Mouse (Mus musculus) stomach, postnatal 0 days (tissue): ENCODE results near the gene Necap2. TPM values are rescaled to one million over a fixed set of nuclear protein-coding genes. Genes with fewer than 3 reads are reported as not detected.

Experiments used
- ATAC-seq: fragments of 200-750 bp; cut with Nextera tagmentation; 2 replicates; pipeline ENCODE4 v1.8.0; 2017; ENCODE audit not compliant: low FRiP score, low TSS enrichment
- DNase-seq: peaks from one replicate; pipeline ENCODE4 v3.0.0-alpha.2; 2016; ENCODE audit warnings: low spot score
- H3K27ac ChIP-seq: fragments of 300-500 bp; sonication (generic); replicated peaks from 2 replicates; pipeline ENCODE4 v1.5.1; 2014; ENCODE audit warnings: mild to moderate bottlenecking, control low read depth
- H3K27me3 ChIP-seq: fragments of 300-500 bp; sonication (generic); 2 replicates; pipeline ENCODE4 v1.6.1; 2014; ENCODE audit warnings: low read length; ENCODE audit not compliant: control insufficient read depth, insufficient read depth
- H3K36me3 ChIP-seq: fragments of 300-500 bp; sonication (generic); 2 replicates; pipeline ENCODE4 v1.6.1; 2014; ENCODE audit warnings: low read length, mixed read lengths; ENCODE audit not compliant: control insufficient read depth, insufficient read depth
- H3K4me1 ChIP-seq: fragments of 300-500 bp; sonication (generic); replicated peaks from 2 replicates; pipeline ENCODE4 v1.6.1; 2014; ENCODE audit warnings: antibody characterized with exemption; ENCODE audit not compliant: control insufficient read depth, insufficient read depth
- H3K4me2 ChIP-seq: fragments of 300-500 bp; sonication (generic); replicated peaks from 2 replicates; pipeline ENCODE4 v1.6.1; 2014; ENCODE audit warnings: low read depth, mild to moderate bottlenecking, control low read depth, moderate library complexity
- H3K4me3 ChIP-seq: fragments of 300-500 bp; sonication (generic); 2 replicates; pipeline ENCODE4 v1.5.1; 2014; ENCODE audit warnings: low read depth, low read length, control low read depth
- H3K9ac ChIP-seq: fragments of 300-500 bp; sonication (generic); 2 replicates; pipeline ENCODE4 v1.6.1; 2014; ENCODE audit warnings: mild to moderate bottlenecking, low read length, control low read depth, mixed read lengths
- H3K9me3 ChIP-seq: fragments of 300-500 bp; sonication (generic); 2 replicates; pipeline ENCODE4 v1.6.1; 2016; ENCODE audit warnings: low read length; ENCODE audit not compliant: control insufficient read depth
- CTCF ChIP-seq: IDR thresholded peaks from 2 replicates; pipeline ENCODE4 v1.5.1; 2016; ENCODE audit warnings: antibody characterized with exemption, low read depth, mild to moderate bottlenecking, moderate library complexity
- EP300 ChIP-seq: optimal IDR thresholded peaks from 2 replicates; pipeline ENCODE3; 2016; ENCODE audit warnings: antibody characterized with exemption
- WGBS: fragments of 180-500 bp; shearing (Covaris S2); extraction: QIAGEN DNeasy Blood & Tissue Kit; methylation state at CpG from one replicate; pipeline ENCODE4 v1.1.7; 2014; 5-methylcytosine and 5-hydroxymethylcytosine counted together
- polyA plus RNA-seq: library from polyadenylated mRNA; unstranded; fragments of >200 nt; fragmentation: Nextera tagmentation; extraction: Ambion mirVana; gene quantifications from 2 replicates; pipeline ENCODE4 v1.2.1, GENCODE M21; 2015

The Necap2 gene
- polyA plus RNA-seq, 1 experiment from 2014 or later, result 77.7 TPM

DNA sequence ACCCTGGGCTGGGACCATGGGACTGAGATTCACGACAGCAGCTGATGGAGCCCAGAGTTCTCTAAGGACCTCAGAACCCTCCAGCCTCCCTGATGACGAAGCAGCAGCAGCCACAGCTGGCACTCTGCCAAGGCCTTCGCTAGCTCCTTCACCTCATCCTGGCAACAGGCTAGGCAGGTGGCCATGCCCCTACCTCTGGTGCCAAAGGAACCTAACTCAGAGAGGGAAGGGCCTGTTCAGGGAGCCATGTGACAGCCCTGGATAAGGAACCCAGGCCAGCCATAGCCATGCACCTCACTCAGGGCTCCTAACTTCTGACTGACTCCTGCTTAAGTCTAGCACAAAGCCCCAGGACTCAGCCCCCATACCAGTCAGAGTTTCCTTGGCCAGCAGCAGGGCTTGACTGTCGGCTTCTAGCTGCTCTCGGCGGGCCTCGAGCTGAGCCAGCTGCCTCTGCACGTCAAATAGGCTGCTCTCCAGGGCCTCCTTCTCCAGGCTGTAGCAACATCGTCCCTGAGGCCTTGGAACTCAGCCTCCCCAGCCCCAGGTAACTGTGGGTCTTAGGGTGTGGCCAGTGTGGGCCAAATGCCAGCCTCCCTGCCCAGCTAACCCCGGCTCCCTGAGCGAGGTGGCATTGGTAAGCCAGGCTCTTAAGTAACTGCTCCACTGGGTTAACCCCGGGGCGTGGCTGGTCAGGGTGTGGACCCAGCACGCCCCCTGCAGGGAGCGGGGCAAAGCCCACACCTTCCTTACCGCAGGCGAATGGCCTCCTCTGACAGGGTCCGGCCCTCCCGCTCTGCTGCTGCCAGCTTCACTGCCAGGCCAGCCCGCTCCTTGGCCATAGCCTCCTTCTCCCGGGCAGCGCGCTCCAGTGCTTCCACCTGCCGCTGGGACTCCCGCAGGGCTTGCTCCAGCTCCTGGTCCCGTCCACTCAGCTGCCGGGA lies 44.3 kb downstream of the Necap2 start:
- H3K4me1 ChIP-seq, result no peaks in the 10 kb centered on the region; the same call in 1 of the 2 replicates
- TF ChIP-seq EP300 (no peak), CTCF (peak; percentile 63)
- peak overlapping the region; percentile 61; the same call in 1 of the 2 replicates for H3K27ac ChIP-seq
- ATAC-seq (peak; percentile 71), DNase-seq (peak; percentile 84)
- no peak overlapping the region for H3K4me2 ChIP-seq
- peaks cover 3% of the 10 kb centered on the region; the same call in 1 of the 2 replicates for H3K36me3 ChIP-seq
- no peaks in the 10 kb centered on the region for H3K27me3 ChIP-seq
- peak overlapping the region; percentile 18; the same call in 1 of the 2 replicates for H3K9ac ChIP-seq
- no peaks in the 10 kb centered on the region for H3K9me3 ChIP-seq
- H3K4me3 ChIP-seq, result no peak overlapping the region
- 59% methylated on average over 27 of the region's 27 CpGs for WGBS

DNA sequence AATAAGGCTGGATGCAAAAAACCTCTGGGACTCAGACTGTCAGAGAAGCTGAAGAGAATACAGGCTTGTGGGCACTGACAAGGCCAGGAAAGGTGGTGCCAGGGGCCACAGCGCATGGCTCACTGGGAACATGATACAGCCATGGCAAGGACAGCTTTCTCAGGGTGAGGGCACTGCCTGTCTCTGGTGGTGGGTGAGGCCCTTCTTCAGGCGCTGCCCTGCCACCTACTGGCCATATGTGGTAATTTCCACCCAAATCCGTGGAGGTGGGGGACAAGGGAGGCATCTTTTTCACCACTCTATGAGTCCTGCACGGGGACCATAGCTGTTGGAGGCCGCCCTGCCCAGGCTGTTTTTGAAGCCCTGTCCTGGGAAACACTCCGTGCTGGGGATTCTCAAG lies 46.4 kb downstream of the Necap2 start:
- WGBS, result 11% methylated on average over 6 of the region's 6 CpGs
- Histone ChIP-seq H3K4me3 (no peak overlapping the region), H3K4me1 (no peaks in the 10 kb centered on the region; the same call in 1 of the 2 replicates), H3K36me3 (peaks cover 2% of the 10 kb centered on the region; the same call in 1 of the 2 replicates), H3K9me3 (no peaks in the 10 kb centered on the region), H3K27ac (no peak overlapping the region), H3K9ac (0 out of 2 replicates have a peak overlapping the region, but pooled peaks have one; percentile 13), H3K4me2 (no peak overlapping the region), H3K27me3 (no peaks in the 10 kb centered on the region)
- ATAC-seq (peak; percentile 29; the same call in 1 of the 2 replicates), DNase-seq (peak; percentile 76)
- TF ChIP-seq CTCF (peak; percentile 95), EP300 (no peak)

GRCm38 (mm10) chr4:141030541-141031206 lies 47.5 kb downstream of the Necap2 start:
- no peak overlapping the region for H3K4me3 ChIP-seq
- no peaks in the 10 kb centered on the region for H3K9me3 ChIP-seq
- TF ChIP-seq EP300 (no peak), CTCF (no peak)
- no peak overlapping the region for H3K4me2 ChIP-seq
- ATAC-seq (no peak), DNase-seq (no peak)
- no peaks in the 10 kb centered on the region; the same call in 1 of the 2 replicates for H3K4me1 ChIP-seq
- H3K9ac ChIP-seq, result no peak overlapping the region
- H3K27me3 ChIP-seq, result no peaks in the 10 kb centered on the region
- H3K36me3 ChIP-seq, result no peaks in the 10 kb centered on the region; the same call in 1 of the 2 replicates
- H3K27ac ChIP-seq, result no peak overlapping the region
- WGBS, result 82% methylated on average over 18 of the region's 18 CpGs

GRCm38 (mm10) chr4:141024992-141025391 lies 53.2 kb downstream of the Necap2 start:
- H3K27ac ChIP-seq, result no peak overlapping the region
- H3K36me3 ChIP-seq, result no peaks in the 10 kb centered on the region
- H3K27me3 ChIP-seq, result no peaks in the 10 kb centered on the region
- H3K9me3 ChIP-seq, result no peaks in the 10 kb centered on the region
- no peak overlapping the region for H3K9ac ChIP-seq
- H3K4me3 ChIP-seq, result no peak overlapping the region
- 76% methylated on average over 23 of the region's 27 CpGs for WGBS
- TF ChIP-seq EP300 (no peak), CTCF (no peak)
- no peak overlapping the region for H3K4me2 ChIP-seq
- H3K4me1 ChIP-seq, result peaks cover 5% of the 10 kb centered on the region
- DNase-seq (peak; percentile 72), ATAC-seq (peak; percentile 64)

GRCm38 (mm10) chr4:141024052-141024451 lies 54.1 kb downstream of the Necap2 start:
- DNase-seq, result peak; percentile 57
- no peaks in the 10 kb centered on the region for H3K27me3 ChIP-seq
- H3K4me1 ChIP-seq, result peaks cover 6% of the 10 kb centered on the region
- no peaks in the 10 kb centered on the region for H3K9me3 ChIP-seq
- no peak overlapping the region for H3K4me2 ChIP-seq
- TF ChIP-seq EP300, result no peak
- TF ChIP-seq CTCF, result no peak
- 28% methylated on average over 9 of the region's 9 CpGs for WGBS
- peak overlapping the region; percentile 82 for H3K27ac ChIP-seq
- H3K9ac ChIP-seq, result peak overlapping the region; percentile 27; the same call in 1 of the 2 replicates
- no peak overlapping the region for H3K4me3 ChIP-seq
- ATAC-seq, result peak; percentile 67
- H3K36me3 ChIP-seq, result no peaks in the 10 kb centered on the region
